Mouse (Mus musculus) bone marrow, adult 2 months (tissue): ENCODE measurements around the gene Rarg. TPM values are rescaled to one million over a fixed set of nuclear protein-coding genes. Genes with fewer than 3 reads are reported as not detected.

Experiments
- H3K27ac ChIP-seq: fragments of 200-500 bp; 2 replicates; pipeline ENCODE4 v1.5.1; 2012; ENCODE audit warnings: low read depth, mild to moderate bottlenecking, control low read depth, inconsistent platforms, low read length; ENCODE audit not compliant: control insufficient read depth, poor library complexity, insufficient read depth
- H3K4me1 ChIP-seq: fragments of 200-500 bp; 2 replicates; pipeline ENCODE4 v1.6.1; 2011; ENCODE audit warnings: low read length; ENCODE audit not compliant: control insufficient read depth, insufficient read depth
- H3K4me3 ChIP-seq: fragments of 200-500 bp; replicated peaks from 2 replicates; pipeline ENCODE3; 2011; ENCODE audit warnings: mild to moderate bottlenecking, low read depth, low read length, control low read depth; ENCODE audit not compliant: control insufficient read depth
- CTCF ChIP-seq: fragments of 200-500 bp; IDR thresholded peaks from 2 replicates; pipeline ENCODE4 v1.5.1; 2011; ENCODE audit warnings: low read length, control low read depth; ENCODE audit not compliant: control insufficient read depth, insufficient read depth
- POLR2A ChIP-seq: fragments of 200-500 bp; IDR thresholded peaks from 2 replicates; pipeline ENCODE4 v1.6.1; 2011; ENCODE audit warnings: low read depth, mild to moderate bottlenecking, control low read depth, low read length, borderline replicate concordance; ENCODE audit not compliant: control insufficient read depth
- WGBS: fragments of 180-500 bp; shearing (Covaris S2); methylation state at CpG from one replicate; pipeline ENCODE4 v1.1.7; 2018; 5-methylcytosine and 5-hydroxymethylcytosine counted together
- polyA plus RNA-seq: library from polyadenylated mRNA; stranded (reverse); fragments of >200 nt; gene quantifications from 2 replicates; pipeline ENCODE4 v1.2.4, GENCODE M21; 2011; ENCODE audit warnings: low replicate concordance; ENCODE audit not compliant: missing spikeins, insufficient read depth, insufficient read length

The Rarg gene
- polyA plus RNA-seq, 1 experiment, result 36.3 TPM

GRCm38 (mm10) chr15:102245461-102245881, 11.8 kb downstream of the Rarg start:
- Histone ChIP-seq H3K4me1 (peaks cover 1% of the 10 kb centered on the region; the same call in 1 of the 2 replicates), H3K27ac (peak overlapping the region; percentile 81), H3K4me3 (peak overlapping the region; percentile 85)
- 20% methylated on average over 14 of the region's 14 CpGs for WGBS
- no peak for TF ChIP-seq POLR2A

DNA sequence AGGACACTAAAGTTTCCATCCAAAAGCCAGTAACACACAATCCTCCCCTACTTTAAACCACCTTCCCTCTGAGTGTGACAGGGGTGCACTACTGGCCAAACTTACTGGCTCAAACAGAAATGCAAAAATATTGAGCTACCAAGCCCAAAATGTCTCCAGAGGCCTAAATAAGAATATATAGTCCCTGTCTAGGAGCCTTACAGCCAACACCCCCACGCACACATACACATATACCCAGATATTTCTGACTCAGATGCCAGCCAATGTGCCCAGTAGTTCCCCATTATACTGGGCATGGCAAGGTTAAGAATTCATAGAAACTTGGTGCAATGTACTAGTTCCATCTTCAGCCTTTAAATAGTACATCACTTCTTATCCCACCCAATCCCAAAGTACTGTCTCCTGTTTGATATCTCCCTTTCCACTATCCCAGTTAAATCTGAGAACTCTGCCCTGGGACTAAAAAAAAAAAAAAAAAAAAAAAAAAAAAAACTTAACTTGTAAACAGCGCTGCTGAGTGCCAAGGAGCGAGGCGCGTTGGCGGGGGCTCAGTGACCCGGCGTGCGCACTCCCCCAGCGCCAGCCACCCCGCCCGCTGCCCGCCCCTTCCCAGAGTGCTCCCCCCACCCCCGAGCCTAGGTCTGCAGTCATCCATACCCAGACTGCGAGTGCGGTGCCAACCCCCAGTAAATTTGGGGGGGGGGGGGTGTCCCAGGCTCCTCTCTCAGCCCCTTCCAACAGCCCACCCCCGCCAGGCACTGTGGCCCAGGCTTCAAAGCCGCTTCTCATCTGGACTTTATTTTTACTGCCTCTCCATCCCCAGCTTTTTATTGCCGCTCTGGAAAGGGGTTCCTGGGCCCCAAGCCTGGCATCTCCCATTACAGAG, 12.8 kb downstream of the Rarg start:
- whole genome bisulfite sequencing, result 22% methylated on average over 19 of the region's 19 CpGs
- no peak for TF ChIP-seq CTCF
- no peak for TF ChIP-seq POLR2A
- H3K4me3 ChIP-seq, result peak overlapping the region; percentile 85
- H3K4me1 ChIP-seq, result peaks cover 1% of the 10 kb centered on the region; the same call in 1 of the 2 replicates
- H3K27ac ChIP-seq, result peak overlapping the region; percentile 89

DNA sequence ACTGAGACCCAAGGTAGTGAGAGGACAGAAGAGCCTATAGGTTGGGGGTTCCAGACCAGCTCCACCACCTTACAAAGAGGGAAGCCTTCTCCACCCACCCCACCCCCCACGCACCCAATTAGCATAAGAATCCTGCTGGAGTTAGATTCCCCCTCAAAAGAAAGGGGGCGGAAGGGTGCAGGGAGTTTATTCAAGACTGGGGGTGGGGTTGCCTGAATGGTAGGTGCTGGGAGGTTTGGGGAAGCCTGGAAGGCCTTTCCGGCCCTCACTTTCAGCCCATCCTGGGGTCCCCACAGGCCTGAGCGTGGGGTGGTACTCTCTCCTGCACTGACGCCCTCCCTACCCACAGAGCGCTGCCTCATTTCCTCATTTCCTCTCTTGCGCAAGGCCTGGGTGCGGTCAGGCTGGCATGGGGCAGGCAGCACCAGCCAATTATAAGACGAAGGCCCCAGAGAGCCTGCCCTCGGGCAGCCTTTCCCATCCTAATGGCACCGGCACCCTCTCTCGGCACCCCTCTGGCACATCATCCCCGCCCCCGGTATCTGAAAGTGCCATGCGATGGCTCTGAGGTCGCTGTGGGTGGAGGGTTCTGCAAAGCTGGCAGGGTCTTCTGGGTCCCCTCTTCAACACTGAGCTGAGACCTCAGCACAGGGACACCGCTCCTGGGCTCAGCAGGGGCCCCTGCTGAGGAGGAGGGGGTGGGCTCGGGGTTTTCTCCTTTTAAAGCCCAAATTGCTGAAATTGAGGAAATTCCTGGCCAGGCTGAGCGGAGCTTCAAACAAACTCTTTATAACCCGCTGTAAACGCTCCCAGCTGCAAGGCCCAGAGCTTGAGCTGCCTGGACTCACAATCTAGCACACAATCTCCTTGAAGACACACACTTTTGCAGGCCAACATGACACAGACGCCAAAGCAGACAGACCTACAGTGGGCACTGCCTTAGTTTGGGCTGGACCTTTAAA, 13.8 kb downstream of the Rarg start:
- Histone ChIP-seq H3K4me3 (peak overlapping the region; percentile 59), H3K27ac (peak overlapping the region; percentile 89), H3K4me1 (peaks cover 1% of the 10 kb centered on the region; the same call in 1 of the 2 replicates)
- TF ChIP-seq CTCF (no peak), POLR2A (peak; percentile 65; the same call in 1 of the 2 replicates)
- 4% methylated on average over 22 of the region's 22 CpGs for WGBS

GRCm38 (mm10) chr15:102242404-102243228, 14.7 kb downstream of the Rarg start:
- H3K4me3 ChIP-seq, result peak overlapping the region; percentile 24
- peak overlapping the region; percentile 84 for H3K27ac ChIP-seq
- H3K4me1 ChIP-seq, result peaks cover 1% of the 10 kb centered on the region; the same call in 1 of the 2 replicates
- WGBS, result 76% methylated on average over 12 of the region's 12 CpGs
- no peak for TF ChIP-seq CTCF
- TF ChIP-seq POLR2A, result no peak

- TF ChIP-seq CTCF (no peak), POLR2A (no peak)
- Histone ChIP-seq H3K27ac (no peak overlapping the region), H3K4me3 (no peak overlapping the region), H3K4me1 (peaks cover 1% of the 10 kb centered on the region; the same call in 1 of the 2 replicates)
- 75% methylated on average over 4 of the region's 4 CpGs for WGBS
These were observed 16.7 kb downstream of the Rarg start for GRCm38 (mm10) chr15:102240607-102241006.

DNA sequence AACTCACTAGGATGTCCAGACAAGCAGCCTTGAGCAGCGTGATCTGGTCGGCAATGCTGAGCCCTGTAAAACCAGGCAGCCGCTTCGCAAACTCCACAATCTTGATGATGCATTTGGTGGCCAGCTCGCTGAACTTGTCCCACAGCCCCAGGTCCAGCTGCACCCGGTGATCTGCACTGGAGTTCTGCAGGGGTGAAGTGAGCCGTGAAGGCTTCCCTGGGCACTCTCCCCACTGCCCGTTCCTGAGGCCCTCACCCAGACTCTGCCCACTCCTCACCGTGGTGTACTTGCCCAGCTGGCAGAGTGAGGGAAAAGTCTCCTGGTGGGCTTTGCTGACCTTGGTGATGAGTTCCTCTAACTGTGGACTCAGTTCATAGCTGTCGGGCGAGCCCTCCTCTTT, 17.5 kb downstream of the Rarg start:
- H3K27ac ChIP-seq, result no peak overlapping the region
- TF ChIP-seq POLR2A (no peak), CTCF (no peak)
- 82% methylated on average over 11 of the region's 11 CpGs for WGBS
- H3K4me3 ChIP-seq, result no peak overlapping the region
- H3K4me1 ChIP-seq, result peaks cover 1% of the 10 kb centered on the region; the same call in 1 of the 2 replicates

DNA sequence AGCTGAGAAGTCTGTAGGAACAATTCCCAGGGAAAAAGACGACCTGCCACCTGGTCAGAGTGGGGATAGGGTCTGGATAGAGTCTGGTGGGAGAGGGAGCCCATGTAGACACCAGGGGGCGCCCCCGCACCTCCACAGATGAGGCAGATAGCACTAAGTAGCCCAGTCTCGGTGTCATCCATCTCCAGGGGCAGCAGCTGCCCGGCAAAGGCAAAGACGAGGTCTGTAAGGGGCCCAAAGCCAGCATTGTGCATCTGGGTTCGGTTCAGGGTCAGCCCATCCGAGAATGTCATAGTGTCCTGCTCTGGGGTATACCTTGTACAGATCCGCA, 18.1 kb downstream of the Rarg start:
- Histone ChIP-seq H3K4me3 (no peak overlapping the region), H3K4me1 (peaks cover 5% of the 10 kb centered on the region), H3K27ac (no peak overlapping the region)
- TF ChIP-seq POLR2A (no peak), CTCF (peak; percentile 85)
- WGBS, result 21% methylated on average over 9 of the region's 9 CpGs

DNA sequence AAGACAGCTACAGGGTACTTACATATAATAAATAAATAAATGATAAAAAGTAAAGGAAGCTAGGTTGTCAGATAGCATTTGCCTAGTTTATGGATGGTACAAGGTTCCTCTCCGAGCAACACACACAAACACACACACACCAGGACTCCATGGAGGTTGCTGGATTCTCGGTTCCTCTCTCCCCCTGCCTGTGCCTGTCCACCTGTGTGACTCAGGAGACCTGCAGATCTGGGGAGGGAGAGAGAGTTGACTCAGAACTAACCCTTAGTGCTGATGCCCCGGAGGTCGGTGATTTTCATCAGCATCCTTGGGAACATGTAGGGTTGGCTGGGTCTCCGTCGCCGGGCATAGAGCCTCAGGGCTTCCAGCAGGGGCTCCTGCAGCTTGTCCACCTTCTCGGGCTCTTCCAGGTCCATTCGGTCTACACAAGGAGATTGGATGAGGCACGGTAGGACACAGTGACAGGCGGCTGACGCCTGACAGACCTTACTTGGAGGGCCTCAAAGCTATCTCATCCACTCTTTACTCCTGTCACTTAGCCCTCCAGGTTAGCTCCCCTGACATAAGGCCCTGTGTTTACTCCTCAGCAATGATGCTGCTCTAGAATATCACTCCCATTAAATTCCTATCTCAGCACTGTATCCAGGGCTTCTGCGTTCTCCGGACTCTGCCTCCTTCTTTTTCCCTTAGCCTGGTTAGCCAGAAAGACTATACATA, 18.6 kb downstream of the Rarg start:
- WGBS, result 81% methylated on average over 14 of the region's 14 CpGs

More for the DNA sequence above, 18.6 kb downstream of the Rarg start:
- Histone ChIP-seq H3K27ac (no peak overlapping the region), H3K4me3 (no peak overlapping the region), H3K4me1 (peaks cover 4% of the 10 kb centered on the region)
- TF ChIP-seq CTCF, result no peak
- no peak for TF ChIP-seq POLR2A
